Mouse (Mus musculus): ENCODE results near the gene Sf3b1.

- TF ChIP-seq POLR2A (IDR thresholded peaks at IDR 0.05; ENCODE audit: control insufficient read depth in 1 of 2, insufficient read depth in 1 of 2, low read depth in 1 of 2, low read length in 2 of 2, poor library complexity in 1 of 2) (no peak), CTCF (IDR thresholded peaks at IDR 0.05 in 2 of 3, conservative IDR thresholded peaks at IDR 0.05 in 1 of 3; ENCODE audit: control insufficient read depth in 1 of 3, insufficient read depth in 1 of 3, low read depth in 2 of 3, low read length in 3 of 3, poor library complexity in 1 of 3, severe bottlenecking in 1 of 3) (no peak), EP300 (IDR thresholded peaks at IDR 0.05; ENCODE audit: low read depth in 1 of 2, low read length in 2 of 2) (peak in 1 of 2 experiments; percentile 35; a peak in 3 of 4 replicates), RAD21 (IDR thresholded peaks at IDR 0.05; ENCODE audit: low read depth, low read length) (no peak), NELFE (IDR thresholded peaks at IDR 0.05; ENCODE audit: low read depth, low read length) (no peak; the same call in 1 of the 2 replicates), SIN3A (IDR thresholded peaks at IDR 0.05; ENCODE audit: low read length) (peak; percentile 32; the same call in 1 of the 2 replicates), JUND (IDR thresholded peaks at IDR 0.05; ENCODE audit: low read depth, low read length) (no peak)
Observed at GRCm38 (mm10) chr1:55053005-55053404, 25.7 kb upstream of the Sf3b1 start.

All from MEL (cell line).